Mouse (Mus musculus): ENCODE data around the gene Agpat3.

DNA sequence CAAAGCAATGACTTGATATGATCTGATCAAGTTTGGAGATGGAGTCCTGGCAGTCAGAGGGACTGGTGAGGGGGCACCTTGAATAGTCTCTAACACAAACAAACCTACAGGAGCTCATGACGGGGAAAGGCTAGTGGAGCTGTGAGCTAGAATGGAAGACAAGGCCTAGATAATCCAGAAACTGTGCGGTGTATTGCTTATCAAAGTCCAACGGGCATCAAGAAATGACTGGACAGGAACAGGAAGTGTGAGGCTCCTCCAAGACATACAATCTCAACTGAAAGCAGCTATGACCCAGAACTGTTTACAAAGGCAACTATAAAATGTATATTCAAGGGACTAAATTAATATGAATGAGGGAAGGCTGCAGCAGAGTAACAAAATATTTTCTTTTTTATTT lies 105.1 kb downstream of the Agpat3 start:
- TF ChIP-seq CTCF (IDR thresholded peaks at IDR 0.05; ENCODE audit: control insufficient read depth, insufficient read depth, insufficient read length) (no peak), MYOD1 (IDR thresholded peaks at IDR 0.05; ENCODE audit: control insufficient read depth, insufficient read length, low read depth) (no peak), CEBPB (IDR thresholded peaks at IDR 0.05; ENCODE audit: low read depth) (no peak), MAX (IDR thresholded peaks at IDR 0.05) (no peak)

Data from C2C12 (cell line).